Mouse (Mus musculus) megakaryocyte progenitor cell, adult 5-6 weeks (primary cell): ENCODE results near the gene Cd200r1. TPM values are rescaled to one million over a fixed set of nuclear protein-coding genes. Genes with fewer than 3 reads are reported as not detected.

Experiments used
- total RNA-seq, 2 experiments: library from RNA; stranded (forward) in 1 of 2; stranded (reverse) in 1 of 2; fragments of 157-497, 149-512 nt in 1 of 2; fragments of 200-1000 nt in 1 of 2; gene quantifications; 2 replicates each; pipeline versions ENCODE4 v1.2.3 to v1.2.4; 2015 to 2017

The Cd200r1 gene
- total RNA-seq, 2 experiments from 2014 or later, result 5.6 to 8.0 TPM

Other genes starting within 250 kb of the Cd200r1 start
- 0.07 and 0.17 TPM in 2 replicates for gene Boc, start 206.8 kb upstream of the Cd200r1 start, total RNA-seq (2015)
- 0.08 and 0.30 TPM in 2 replicates for gene Boc, start 206.8 kb upstream of the Cd200r1 start, total RNA-seq (2017)
- 18.6 and 20.5 TPM in 2 replicates for gene Nepro, start 41.4 kb upstream of the Cd200r1 start, total RNA-seq (2015)
- gene Nepro, start 41.4 kb upstream of the Cd200r1 start, total RNA-seq (2017), result 19.4 and 26.3 TPM in 2 replicates
- 12.6 and 16.1 TPM in 2 replicates for gene Gtpbp8, start 19.4 kb upstream of the Cd200r1 start, total RNA-seq (2015)
- 14.5 and 15.2 TPM in 2 replicates for gene Gtpbp8, start 19.4 kb upstream of the Cd200r1 start, total RNA-seq (2017)
- gene Cd200r4, start 46.0 kb downstream of the Cd200r1 start, total RNA-seq (2015), result 0.12 and 0.54 TPM in 2 replicates
- 0.37 TPM in 1 of 2 replicates, not detected in the other for gene Cd200r4, start 46.0 kb downstream of the Cd200r1 start, total RNA-seq (2017)
- gene Cd200r2, start 101.4 kb downstream of the Cd200r1 start, total RNA-seq (2015), result 0.25 TPM in 1 of 2 replicates, not detected in the other
- gene Cd200r2, start 101.4 kb downstream of the Cd200r1 start, total RNA-seq (2017), result not detected in 2 replicates
- gene Cd200r3, start 177.9 kb downstream of the Cd200r1 start, total RNA-seq (2015), result 0.69 and 1.2 TPM in 2 replicates
- gene Cd200r3, start 177.9 kb downstream of the Cd200r1 start, total RNA-seq (2017), result 0.64 and 3.9 TPM in 2 replicates